Mouse (Mus musculus) fat pad, adult 2 months (tissue): ENCODE results near the gene Frmd4a.

Source experiments
- DNase-seq: peaks from one replicate; pipeline ENCODE4 v3.0.0-alpha.2; 2011; ENCODE audit warnings: low read depth, low spot score; ENCODE audit errors: extremely low read depth

The Frmd4a gene

DNA sequence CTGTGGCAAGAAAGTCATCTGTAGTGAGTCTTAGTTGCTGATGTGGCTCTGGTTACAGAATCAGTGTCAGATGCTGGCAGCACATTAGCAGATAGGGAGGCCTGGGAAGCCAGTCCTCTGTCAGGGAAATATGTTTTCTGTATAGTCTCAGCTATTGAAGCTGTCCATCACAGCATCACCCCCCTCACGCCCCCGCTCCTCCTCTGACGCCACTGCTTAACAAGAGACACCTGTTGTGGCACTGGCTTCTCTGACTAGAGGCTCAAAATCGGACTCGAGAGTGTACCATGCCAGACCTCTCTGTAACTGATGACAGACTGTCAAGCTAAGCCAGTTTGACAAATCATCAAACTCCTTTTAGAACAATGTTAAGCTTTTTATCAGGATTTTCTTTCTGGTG, 265.3 kb downstream of the Frmd4a start:
- no peak for DNase-seq

DNA sequence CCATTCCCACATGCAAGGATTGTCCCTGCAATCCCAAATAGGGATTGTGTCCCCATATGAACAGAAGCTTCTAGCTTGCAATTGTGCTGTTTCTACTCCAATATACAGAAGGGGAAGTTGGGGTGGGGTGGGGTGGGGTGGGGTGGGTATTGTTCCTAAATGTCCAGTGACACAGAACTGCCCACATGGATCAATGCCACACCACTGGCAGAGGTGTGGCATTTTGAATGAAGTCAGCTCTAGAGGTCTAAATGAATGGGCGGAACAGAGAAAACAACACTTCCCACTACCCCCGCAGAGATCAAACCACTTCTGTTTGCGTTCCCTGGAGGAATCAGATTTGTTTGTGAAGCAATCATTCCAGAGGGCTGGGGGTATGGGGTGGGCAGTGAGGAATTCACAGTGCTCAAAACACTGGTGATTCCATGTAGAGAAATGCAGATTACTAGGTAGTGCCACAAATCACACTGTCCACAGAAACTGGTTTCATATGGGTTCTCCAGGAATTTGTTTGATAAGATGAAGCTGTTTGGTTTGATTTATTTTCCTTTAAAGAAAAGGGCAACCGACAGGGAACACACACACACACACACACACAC, 268.3 kb downstream of the Frmd4a start:
- DNase-seq: no peak

DNA sequence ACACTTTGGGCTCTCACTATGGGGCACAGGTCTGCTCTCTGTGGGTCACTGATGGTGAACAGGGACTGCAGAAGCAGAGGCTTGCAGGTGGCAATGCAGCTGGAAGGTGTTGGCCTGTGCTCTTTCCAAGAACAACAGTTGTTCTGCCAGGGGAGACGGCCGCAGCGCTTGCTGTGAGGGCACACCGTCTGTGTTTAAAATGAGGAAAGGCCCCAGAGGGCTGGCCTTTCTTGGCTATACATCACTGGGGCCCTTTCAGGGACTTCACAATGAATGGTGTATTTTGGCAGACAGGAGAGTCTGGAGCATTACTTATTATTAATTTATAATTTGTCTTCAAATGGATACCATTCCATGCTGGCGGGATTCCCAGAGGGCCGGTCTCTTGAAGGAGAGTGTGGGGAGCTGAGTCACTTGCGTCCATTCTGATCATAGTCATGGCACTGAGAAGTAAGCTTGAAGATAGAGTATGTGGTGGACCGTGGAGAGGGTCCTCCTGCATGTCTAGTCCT, 268.9 kb downstream of the Frmd4a start:
- DNase-seq: peak; percentile 2

DNA sequence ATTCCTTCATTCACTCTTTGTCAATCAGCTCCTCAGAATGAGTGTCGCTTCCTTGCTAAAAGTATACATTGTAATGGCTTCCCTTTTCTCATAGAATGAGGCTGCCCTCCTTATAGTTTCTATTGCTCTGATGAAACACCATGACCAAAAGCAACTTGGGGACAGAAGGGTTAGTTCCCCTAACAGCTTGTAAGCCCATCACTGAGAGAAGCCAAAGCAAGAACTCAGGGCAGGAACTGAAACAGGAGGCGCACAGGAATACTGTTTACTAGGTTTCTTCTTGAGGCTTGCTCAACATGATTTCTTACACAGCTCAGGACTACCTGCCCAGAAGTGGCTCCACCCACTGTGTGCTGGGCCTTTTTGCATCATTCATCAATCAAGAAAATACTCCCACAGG, 273.0 kb downstream of the Frmd4a start:
- no peak for DNase-seq

DNA sequence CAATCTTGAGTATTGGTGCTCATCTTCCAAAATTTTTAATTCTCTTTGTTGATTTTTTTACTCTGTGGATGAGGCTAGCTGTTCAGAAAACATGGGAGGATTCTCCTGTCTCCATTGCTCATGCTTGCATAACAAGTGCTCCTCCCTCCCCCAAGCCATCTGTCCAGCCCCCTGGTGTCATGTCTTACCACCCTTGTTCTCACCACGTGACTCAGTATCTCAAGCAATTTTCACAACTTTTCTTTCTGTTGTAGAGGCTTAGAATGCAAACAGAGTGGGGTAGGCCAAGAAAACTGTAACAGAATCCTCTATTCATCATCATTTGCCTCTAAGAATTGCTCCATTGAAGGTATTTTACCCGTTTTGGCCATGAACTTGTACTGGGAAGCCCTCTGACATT, 273.6 kb downstream of the Frmd4a start:
- no peak for DNase-seq

DNA sequence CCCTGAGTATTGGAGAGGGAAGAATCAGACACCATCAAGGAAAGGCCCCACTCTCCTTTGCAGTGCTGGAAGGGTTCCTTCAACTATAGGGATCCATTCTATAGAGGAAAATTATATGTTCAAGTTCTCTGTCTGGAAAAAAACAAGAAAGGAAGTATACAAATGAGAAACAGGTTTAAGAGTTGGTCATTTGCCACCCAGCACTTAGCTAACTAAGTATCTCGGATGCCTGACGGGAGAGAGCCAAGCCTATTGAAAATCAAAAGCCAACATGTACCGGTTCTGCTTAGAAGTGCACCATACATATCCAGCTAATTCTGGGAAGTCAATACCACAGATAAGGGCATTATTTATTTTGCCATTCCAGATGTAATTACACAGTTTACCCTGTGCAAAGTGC, 274.2 kb downstream of the Frmd4a start:
- DNase-seq: no peak

DNA sequence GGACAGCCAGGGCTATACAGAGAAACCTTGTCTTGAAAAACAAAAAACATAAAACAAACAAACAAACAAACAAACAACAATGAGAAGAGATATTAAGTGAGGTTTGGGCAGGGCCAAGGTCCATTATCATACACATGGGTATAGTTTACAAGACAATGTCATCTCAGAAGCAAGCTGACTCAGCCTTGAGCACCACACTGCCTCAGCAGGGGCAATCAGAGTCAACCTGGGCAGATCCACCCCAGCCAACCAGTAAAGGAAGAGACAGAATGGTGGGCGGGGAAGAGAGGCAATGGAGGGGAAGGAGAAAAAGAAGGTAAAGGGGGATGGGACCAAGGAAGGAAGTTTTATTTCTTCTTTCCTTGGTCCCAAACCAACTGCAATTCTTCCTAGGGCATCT, 276.2 kb downstream of the Frmd4a start:
- no peak for DNase-seq

DNA sequence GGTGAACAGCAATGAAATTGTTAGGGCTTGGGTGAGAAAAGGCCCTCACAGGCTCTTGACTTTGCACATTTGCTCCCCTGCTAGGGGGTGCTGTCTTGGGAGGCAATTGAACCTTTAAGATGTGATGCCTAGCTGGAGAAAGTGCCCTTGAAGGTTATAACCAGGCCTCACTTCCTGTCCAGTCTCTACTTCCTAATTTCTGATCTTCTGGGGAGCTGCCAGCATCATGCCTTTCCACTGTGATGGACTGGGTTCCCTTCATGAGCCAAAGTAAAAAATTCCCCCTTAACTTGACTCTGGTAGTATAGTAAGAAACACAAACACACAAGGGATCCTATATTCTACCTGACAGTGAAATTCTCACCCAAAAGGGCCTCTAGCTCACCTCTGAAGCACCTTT, 278.1 kb downstream of the Frmd4a start:
- no peak for DNase-seq

DNA sequence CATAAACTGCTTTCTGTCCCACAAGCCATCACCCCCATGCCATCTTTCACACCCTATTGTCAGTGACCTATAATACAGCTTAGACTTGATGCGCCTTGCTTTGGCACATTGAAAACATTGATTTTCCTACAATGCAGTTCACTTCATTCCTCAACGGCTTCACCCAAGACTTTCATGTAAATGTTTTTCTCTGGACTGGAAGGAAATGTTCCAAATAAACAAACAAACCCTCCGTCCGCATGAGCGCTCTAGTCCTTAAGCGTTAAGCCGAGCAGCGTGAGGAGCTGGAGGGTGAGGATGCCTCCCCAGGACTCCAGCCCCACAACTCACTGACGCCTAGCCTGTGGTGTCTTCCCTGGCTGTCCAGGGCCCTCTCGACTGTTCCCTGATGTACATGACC, 279.4 kb downstream of the Frmd4a start:
- no peak for DNase-seq

DNA sequence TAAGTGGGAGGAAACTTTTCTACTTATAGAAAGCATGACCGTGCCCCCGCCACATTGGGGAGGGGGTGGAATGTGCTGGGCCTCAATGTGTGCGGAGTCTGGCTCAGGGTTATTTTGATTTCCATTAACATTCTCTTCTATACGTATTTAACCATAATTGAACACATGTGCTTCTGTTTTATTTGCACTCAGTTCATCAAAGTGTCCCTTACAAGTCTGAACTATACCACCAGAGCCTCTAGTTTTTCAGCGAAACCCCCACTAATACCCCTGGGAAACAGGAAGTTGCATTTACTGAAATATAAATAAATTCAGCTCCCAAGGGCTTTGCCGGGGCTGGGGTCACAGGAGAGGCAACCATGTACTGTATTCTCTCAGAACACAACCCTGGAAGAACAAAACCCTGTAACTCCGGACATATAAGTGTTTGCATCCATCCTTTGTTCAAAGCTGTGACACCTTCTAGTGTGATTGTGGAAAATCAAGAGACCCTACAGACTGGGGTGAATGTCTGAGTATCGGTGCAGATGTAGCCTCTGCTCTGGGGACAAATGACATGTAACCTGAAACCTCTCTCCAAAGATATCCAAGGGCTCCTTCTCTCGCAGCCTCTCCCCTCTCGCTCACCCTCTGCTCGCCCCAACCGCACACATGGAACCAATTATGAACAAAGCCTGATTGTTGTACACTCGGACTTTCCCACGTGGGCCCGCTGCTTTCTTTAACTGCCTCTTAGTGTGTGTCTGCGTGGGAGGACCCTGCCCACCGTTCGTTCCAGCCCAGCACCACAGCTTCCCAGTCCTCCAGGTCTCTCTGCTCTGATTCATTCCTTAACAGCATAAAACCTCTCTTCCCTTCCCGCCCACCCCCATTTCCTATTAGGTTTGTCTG, 281.1 kb downstream of the Frmd4a start:
- DNase-seq: no peak

DNA sequence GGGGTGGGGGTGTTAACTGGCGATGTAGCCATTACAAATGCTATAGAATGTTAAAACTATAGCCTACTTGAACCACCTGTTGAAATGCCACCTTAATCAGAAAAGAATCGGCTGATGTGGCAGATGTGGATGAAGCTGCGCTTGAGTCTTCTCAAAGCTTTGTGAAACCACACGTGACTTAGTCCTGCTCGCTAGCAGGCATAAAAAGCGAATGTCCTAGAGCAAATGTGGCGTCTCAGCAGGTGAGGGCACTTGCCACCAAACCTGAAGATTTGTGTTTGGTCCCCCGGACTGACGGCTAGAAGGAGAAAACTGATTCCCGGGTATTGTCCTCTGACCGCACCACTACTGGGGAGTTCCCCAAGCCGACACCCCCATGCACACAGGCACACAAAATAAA, 282.1 kb downstream of the Frmd4a start:
- DNase-seq: no peak

DNA sequence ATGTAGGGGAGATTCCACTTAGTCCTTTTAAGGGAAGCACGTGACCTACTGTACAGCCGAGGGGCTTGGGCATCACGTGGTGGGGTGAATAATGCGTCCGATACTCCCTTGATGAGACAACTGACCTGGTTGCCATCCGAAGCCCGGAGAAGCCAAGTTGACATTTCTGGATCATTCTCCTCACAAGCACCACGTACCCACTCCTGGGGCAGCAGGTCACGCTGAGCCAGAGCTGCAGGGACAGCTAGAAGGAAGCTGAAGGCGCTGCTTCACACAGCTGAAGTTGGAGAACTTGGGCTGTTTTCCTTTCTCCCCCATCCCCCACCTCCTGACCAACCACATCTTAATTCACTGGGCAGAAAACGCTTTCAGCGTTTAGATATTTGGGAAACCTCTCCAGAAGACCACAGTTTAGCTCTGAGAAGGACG, 282.9 kb downstream of the Frmd4a start:
- no peak for DNase-seq

DNA sequence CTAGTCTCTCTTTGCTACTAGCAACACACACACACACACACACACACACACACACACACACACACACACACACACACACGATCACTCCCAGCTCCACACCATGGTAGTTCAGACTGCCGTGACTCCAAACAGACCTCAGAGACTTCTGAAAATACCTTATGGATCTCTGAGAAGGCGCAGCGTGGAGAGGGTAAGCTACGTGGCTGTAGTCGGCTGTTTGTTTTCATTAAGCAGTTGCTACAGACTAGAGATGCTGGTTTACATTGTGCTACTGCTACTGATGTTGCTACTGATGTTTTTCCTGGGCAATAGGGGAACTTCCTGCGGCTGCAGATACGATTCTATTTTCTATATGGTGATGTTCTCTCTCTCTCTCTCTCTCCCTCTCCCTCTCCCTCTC, 283.3 kb downstream of the Frmd4a start:
- DNase-seq: no peak

DNA sequence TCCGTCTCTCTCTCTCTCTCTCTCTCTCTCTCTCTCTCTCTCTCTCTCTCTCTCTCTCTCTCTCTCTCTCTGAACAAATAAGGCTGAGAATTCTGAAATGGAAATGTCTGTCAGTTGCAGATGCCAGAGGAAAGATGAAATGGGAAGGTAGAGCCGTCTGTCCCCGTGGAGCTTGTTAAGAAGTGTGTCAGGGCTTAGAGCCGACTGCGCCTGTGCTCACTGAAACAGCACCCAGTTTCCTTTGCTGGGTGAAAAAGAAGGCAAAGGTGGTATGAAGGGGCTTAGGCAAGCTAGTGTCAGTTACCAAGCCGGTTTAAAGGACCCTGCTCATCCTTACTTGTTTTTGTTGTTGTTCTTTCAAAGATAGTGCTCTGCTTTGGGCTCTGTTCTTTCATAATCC, 283.7 kb downstream of the Frmd4a start:
- no peak for DNase-seq

DNA sequence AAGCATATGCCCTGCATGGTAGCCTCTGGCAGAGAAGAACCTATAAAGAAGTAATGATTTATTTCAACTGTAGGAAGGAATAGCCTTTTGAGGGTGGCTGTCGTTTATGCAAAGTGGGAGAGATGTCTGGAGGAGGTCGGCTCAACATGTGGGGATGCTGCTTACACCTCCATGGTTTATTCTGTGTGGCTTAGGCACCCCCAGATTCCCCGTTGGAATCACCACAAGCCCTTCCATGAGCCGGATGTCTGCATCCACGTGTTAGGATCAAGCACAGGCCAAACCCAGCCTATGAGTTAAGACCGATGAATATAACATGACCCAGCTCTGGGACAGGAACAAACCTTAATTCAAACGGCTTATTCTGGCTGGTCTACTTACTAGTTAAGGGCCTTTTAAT, 284.2 kb downstream of the Frmd4a start:
- DNase-seq: no peak

DNA sequence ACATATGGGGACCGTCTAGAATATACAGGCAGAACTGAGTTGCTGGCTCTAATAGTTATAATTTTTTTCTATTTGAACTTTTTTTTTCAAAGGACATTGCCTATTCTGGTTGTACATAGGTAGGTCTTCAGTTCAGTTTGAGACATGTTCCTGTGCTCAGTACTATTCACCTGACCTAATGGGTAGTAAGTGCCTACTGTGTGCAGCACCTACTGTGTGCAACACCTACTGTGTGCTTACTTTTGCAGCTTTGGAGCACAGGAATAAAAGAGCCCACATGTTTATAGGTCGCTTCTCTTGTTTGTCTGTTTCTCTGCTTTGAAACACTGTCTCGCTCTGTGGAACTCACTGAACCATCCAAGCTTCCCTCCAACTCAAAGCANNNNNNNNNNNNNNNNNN, 284.6 kb downstream of the Frmd4a start:
- DNase-seq: no peak

DNA sequence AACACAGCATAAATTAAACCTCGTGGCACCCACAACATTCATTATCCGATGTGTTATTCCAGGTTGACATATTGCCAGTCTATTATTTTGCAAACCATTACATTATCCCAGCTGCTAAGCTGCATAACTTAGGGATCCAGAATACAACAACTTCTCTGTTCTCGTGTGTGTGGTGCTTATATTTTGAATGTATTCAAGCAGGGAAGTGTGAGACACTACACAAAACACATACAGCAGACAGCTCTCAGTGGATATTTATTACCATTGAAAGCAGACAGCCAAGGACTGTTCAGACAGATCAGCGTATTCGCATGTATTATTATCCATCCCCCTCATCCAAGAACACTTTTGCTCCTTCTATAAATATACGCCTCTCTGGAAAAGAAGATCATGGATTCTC, 289.6 kb downstream of the Frmd4a start:
- DNase-seq: no peak

DNA sequence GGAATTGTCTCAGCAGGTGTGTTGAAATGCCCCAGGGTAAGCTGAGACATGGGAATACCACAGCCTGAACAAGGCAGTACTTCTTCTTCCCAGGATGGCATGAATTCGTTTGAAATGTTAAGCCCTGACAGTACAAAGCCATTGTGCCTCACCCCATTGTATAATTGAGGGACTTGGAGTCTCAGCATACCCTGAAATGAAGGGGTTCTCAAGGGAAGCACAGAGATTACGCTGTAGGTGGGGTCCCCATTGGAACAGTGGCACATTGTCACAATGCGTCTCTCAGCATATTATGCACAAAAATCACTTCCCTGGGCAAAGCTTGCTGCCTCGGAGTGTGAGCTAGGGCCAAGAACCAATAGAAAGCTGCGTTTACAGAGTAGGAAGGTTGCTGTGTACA, 297.0 kb downstream of the Frmd4a start:
- DNase-seq: no peak

DNA sequence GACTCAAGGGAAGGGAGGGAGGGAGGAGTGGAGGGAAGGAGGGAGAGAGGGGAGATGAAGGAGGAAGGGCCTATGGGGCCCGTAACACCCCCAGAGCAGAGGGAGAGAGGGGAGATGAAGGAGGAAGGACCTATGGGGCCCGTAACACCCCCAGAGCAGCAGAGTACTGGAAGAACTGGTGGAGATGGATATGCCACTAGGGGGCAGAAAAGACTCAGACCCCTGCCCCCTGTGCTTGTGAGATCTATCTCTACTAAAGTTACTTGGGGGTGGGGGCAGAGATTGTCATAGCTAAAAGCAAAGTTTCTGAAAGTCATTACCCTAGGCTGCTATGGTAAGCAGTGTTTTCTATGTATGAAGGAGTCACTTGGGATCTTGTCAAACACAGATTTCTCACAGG, 299.1 kb downstream of the Frmd4a start:
- DNase-seq: no peak

DNA sequence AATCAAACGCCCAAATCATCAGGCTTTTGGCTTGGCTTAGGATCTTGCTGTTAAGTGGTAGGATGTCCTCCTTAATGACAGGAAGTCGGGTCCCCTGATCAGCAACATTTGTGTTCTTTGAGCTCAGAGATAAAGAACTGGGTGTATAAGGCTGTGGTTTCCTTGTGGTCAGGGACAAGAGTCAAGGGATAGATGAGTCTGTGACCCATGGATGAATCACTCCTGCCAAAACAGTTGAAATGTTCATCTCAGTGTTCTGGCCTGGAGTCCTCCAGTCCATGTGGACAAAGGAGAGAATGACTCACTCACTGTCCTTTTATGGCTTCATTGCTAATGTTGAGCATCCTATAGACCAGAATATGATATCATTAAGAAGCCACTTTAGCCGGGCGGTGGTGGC, 300.6 kb downstream of the Frmd4a start:
- DNase-seq: no peak

DNA sequence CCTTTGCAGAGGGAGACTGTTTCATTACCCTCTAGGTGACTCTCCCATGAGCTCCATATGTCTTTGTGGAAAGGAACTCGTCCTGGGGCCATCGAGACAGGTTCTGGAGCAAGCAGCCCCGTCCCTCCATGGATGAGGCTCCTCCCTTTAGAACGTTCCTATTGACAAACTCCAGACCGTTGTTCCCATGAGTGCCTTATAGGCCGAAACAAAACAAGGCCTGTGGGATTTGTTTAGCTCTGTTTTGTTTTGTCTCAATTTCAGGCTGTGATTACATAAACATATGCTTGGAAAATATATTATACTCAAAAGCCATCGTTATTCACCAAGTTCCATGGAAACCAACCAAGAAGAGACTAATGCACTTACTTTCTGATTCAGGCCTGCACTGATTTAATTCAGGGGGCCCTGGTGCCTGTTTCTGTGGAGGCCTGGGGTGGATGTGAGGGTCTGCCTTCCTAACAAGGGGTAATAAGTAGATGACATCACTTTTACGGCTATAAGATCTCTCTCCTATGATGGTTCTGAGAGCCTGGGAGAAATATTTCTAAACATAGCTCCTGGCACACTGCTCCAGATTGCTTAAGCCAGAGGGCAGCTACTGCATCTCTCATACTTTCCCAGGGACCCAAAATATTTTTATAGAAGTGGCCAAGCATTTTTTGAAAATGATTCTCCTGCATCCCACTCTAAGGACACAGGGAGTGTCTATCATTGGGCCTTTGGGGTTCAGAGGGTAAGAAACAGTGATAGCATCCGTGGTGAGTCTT, 308.9 kb downstream of the Frmd4a start:
- no peak for DNase-seq

DNA sequence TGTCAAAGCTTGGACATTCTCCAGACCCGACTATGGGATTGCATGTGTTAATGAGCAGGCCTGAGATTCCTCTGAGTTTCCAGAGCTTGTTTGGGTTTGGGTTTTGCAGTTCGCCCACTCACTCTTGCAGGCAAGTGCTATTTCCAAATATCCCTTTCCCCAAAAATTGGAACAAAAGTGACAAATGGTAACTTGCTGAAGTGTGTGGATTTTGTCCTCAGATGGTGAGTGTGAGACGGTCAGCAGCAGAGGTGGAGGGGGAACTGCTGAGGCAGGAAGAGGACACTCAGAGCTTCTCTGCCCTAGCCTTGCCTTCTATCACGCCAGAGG, 309.5 kb downstream of the Frmd4a start:
- no peak for DNase-seq
